Mouse (Mus musculus) erythroblast, embryonic 14.5 days (primary cell): ENCODE measurements at regions not wholly inside any gene's neighbourhood (a gene's known extent, or its start where the extent isn't known, plus 50 kb on each side); places are given as distances from the start of the nearest gene placed in this dataset.

Experiments used
- H3K27me3 ChIP-seq: 2 replicates; pipeline ENCODE4 v1.6.1; 2012; ENCODE audit warnings: inconsistent platforms; ENCODE audit not compliant: control insufficient read depth
- H3K36me3 ChIP-seq: 2 replicates; pipeline ENCODE4 v1.6.1; 2012; ENCODE audit warnings: mild to moderate bottlenecking, inconsistent platforms; ENCODE audit not compliant: control insufficient read depth
- H3K4me1 ChIP-seq: 2 replicates; pipeline ENCODE4 v1.6.1; 2012; ENCODE audit warnings: inconsistent platforms; ENCODE audit not compliant: control insufficient read depth
- H3K4me3 ChIP-seq: replicated peaks from 2 replicates; pipeline ENCODE3; 2012; ENCODE audit warnings: moderate library complexity, mild to moderate bottlenecking, inconsistent platforms
- H3K9me3 ChIP-seq: 2 replicates; pipeline ENCODE4 v1.6.1; 2012; ENCODE audit warnings: low read length, inconsistent platforms, mixed read lengths; ENCODE audit not compliant: control insufficient read depth
- GATA1 ChIP-seq: IDR thresholded peaks from 2 replicates; pipeline ENCODE4 v1.6.1; 2012; ENCODE audit warnings: low read length, inconsistent platforms, mixed read lengths
- TAL1 ChIP-seq: IDR thresholded peaks from 3 replicates; pipeline ENCODE4 v1.6.1; 2012; ENCODE audit warnings: low read length, inconsistent platforms, mixed read lengths

- Histone ChIP-seq H3K27me3 (no peaks in the 10 kb centered on the region), H3K4me3 (no peak overlapping the region), H3K9me3 (no peaks in the 10 kb centered on the region), H3K4me1 (no peaks in the 10 kb centered on the region), H3K36me3 (no peaks in the 10 kb centered on the region)
- TF ChIP-seq GATA1 (no peak), TAL1 (no peak)
These were observed 105.9 kb upstream of the Clint1 start for GRCm38 (mm10) chr11:45745941-45746340.

- no peak for TF ChIP-seq GATA1
- TF ChIP-seq TAL1: no peak
- Histone ChIP-seq H3K9me3 (no peaks in the 10 kb centered on the region), H3K4me3 (no peak overlapping the region), H3K36me3 (no peaks in the 10 kb centered on the region), H3K4me1 (no peaks in the 10 kb centered on the region), H3K27me3 (no peaks in the 10 kb centered on the region)
These were observed 101.6 kb upstream of the Clint1 start for GRCm38 (mm10) chr11:45750249-45750648.

DNA sequence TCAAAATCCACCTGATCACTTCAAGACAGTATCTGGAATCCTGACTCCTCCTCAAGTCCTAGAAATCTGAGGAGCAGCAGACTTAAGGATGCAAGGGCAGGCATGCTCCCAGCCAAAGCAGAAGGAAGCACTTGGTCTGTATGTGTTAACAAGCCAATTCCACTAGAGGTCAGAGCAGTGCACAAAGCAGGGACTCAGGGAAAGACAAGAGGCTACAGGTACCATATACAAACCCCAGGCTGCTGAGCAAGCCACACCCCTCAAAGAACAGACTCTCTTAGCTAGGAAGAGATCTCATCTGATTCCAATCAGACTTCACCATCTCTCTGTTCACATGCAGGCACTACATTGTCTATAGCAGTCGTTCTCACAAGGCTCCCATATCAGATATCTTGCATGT is 99.6 kb upstream of the Clint1 start:
- Histone ChIP-seq H3K4me3 (no peak overlapping the region), H3K36me3 (no peaks in the 10 kb centered on the region), H3K27me3 (no peaks in the 10 kb centered on the region), H3K4me1 (no peaks in the 10 kb centered on the region), H3K9me3 (no peaks in the 10 kb centered on the region)
- TF ChIP-seq GATA1 (no peak), TAL1 (no peak)

GRCm38 (mm10) chr11:45752791-45753190 is 99.1 kb upstream of the Clint1 start:
- TF ChIP-seq TAL1 (no peak), GATA1 (no peak)
- Histone ChIP-seq H3K9me3 (no peaks in the 10 kb centered on the region), H3K4me3 (no peak overlapping the region), H3K36me3 (no peaks in the 10 kb centered on the region), H3K27me3 (no peaks in the 10 kb centered on the region), H3K4me1 (no peaks in the 10 kb centered on the region)

DNA sequence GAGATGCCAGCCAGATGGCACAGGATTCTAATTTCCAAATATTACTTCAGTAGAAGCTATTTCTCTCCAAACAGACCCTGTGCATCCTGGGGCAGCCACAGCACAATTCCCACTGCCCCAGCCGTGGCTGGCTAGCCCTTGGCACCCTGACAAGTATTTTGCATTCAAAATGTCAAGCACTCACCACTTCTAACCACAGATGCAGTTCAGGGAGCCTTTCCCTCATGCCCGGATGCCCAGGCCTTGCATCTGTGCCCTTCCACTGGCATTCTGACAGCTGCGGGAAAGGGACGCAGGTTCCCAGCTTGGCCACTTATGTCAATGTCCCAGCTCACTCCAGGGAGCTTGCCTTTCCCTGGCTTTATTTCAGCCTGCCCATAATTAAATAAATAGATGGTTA is 84.8 kb upstream of the Clint1 start:
- Histone ChIP-seq H3K4me1 (no peaks in the 10 kb centered on the region), H3K9me3 (no peaks in the 10 kb centered on the region), H3K36me3 (no peaks in the 10 kb centered on the region), H3K27me3 (no peaks in the 10 kb centered on the region), H3K4me3 (no peak overlapping the region)
- TF ChIP-seq TAL1 (no peak), GATA1 (no peak)

GRCm38 (mm10) chr11:45782435-45782834 is 69.4 kb upstream of the Clint1 start:
- no peak for TF ChIP-seq TAL1
- TF ChIP-seq GATA1: no peak
- peaks cover 3% of the 10 kb centered on the region; the same call in 1 of the 2 replicates for H3K27me3 ChIP-seq
- no peaks in the 10 kb centered on the region for H3K36me3 ChIP-seq
- H3K4me1 ChIP-seq: peaks cover 16% of the 10 kb centered on the region
- no peak overlapping the region for H3K4me3 ChIP-seq
- no peaks in the 10 kb centered on the region for H3K9me3 ChIP-seq

GRCm38 (mm10) chr11:45785806-45786205 is 66.0 kb upstream of the Clint1 start:
- H3K36me3 ChIP-seq: no peaks in the 10 kb centered on the region
- H3K9me3 ChIP-seq: no peaks in the 10 kb centered on the region
- H3K4me1 ChIP-seq: peaks cover 16% of the 10 kb centered on the region
- TF ChIP-seq GATA1 (no peak), TAL1 (no peak)
- H3K27me3 ChIP-seq: peaks cover 4% of the 10 kb centered on the region; the same call in 1 of the 2 replicates
- H3K4me3 ChIP-seq: no peak overlapping the region

- H3K4me1 ChIP-seq: peaks cover 12% of the 10 kb centered on the region
- peaks cover 4% of the 10 kb centered on the region; the same call in 1 of the 2 replicates for H3K27me3 ChIP-seq
- TF ChIP-seq GATA1: no peak
- TF ChIP-seq TAL1: no peak
- no peaks in the 10 kb centered on the region for H3K36me3 ChIP-seq
- no peaks in the 10 kb centered on the region for H3K9me3 ChIP-seq
- no peak overlapping the region for H3K4me3 ChIP-seq
These were observed 64.4 kb upstream of the Clint1 start for GRCm38 (mm10) chr11:45787408-45787807.

GRCm38 (mm10) chr11:45789886-45790285 is 62.0 kb upstream of the Clint1 start:
- peaks cover 2% of the 10 kb centered on the region; the same call in 1 of the 2 replicates for H3K9me3 ChIP-seq

DNA sequence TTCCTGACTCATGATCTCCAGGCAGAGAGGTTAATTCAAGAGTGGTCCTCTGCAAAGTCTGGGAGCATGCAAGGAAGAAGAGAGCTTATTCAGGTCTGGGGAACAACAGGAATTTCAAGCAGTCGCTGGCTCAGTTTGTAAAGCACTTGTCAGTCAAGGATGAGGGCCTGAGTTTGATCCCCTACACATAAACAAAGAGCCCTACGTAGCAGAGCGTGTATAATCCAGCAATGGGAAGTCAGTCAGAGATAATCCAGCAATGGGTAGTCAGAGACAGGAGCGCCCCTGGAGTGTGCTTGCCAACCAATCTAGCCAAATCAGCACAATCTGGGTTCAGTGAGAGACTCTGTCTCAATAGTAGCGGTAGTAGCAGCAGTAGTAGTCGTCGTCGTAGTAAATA is 61.3 kb upstream of the Clint1 start:
- Histone ChIP-seq H3K4me3 (no peak overlapping the region), H3K36me3 (no peaks in the 10 kb centered on the region), H3K27me3 (peaks cover 4% of the 10 kb centered on the region; the same call in 1 of the 2 replicates), H3K9me3 (peaks cover 2% of the 10 kb centered on the region; the same call in 1 of the 2 replicates), H3K4me1 (peaks cover 10% of the 10 kb centered on the region)
- no peak for TF ChIP-seq GATA1
- no peak for TF ChIP-seq TAL1

More at GRCm38 (mm10) chr11:45789886-45790285, 62.0 kb upstream of the Clint1 start:
- TF ChIP-seq TAL1 (no peak), GATA1 (no peak)
- H3K27me3 ChIP-seq: peaks cover 4% of the 10 kb centered on the region; the same call in 1 of the 2 replicates
- H3K4me3 ChIP-seq: no peak overlapping the region
- no peaks in the 10 kb centered on the region for H3K36me3 ChIP-seq
- H3K4me1 ChIP-seq: peaks cover 5% of the 10 kb centered on the region
